Mouse (Mus musculus) central nervous system, embryonic 18 days (tissue): ENCODE data around the gene Ces2b. TPM values are rescaled to one million over a fixed set of nuclear protein-coding genes. Genes with fewer than 3 reads are reported as not detected.

Experiments used
- polyA plus RNA-seq: library from polyadenylated mRNA; depleted of rRNA; stranded (reverse); fragments of >200 nt; gene quantifications from 2 replicates; pipeline ENCODE4 v1.2.3, GENCODE M21; 2012; rRNA removed

Gene Ces2b
- polyA plus RNA-seq, result 0.19 and 0.29 TPM in 2 replicates

GRCm38 (mm10) chr8:104831440-104831839, at the start of gene Ces2b:
Gene Ces2b (plus strand): TSS chr8:104831572.

GRCm38 (mm10) chr8:104846831-104847230, 15.5 kb downstream of the Ces2b start, which contains the start of gene Ces2c:
Gene Ces2c (plus strand): TSS chr8:104847068.

Other genes with a start within 250 kb of the Ces2b start
- gene Pdp2, start 240.1 kb upstream of the Ces2b start, polyA plus RNA-seq, result 7.8 and 8.0 TPM in 2 replicates
- not detected in 2 replicates for gene Cdh16, start 207.2 kb upstream of the Ces2b start, polyA plus RNA-seq
- gene Rrad, start 200.2 kb upstream of the Ces2b start, polyA plus RNA-seq, result 3.3 and 5.1 TPM in 2 replicates
- 78.0 and 96.6 TPM in 2 replicates for gene Ciao2b, start 189.6 kb upstream of the Ces2b start, polyA plus RNA-seq
- gene Ces2a, start 97.6 kb upstream of the Ces2b start, polyA plus RNA-seq, result not detected in 2 replicates
- gene Ces2c, start 15.5 kb downstream of the Ces2b start, polyA plus RNA-seq, result 0.05 TPM in 1 of 2 replicates, not detected in the other
- not detected in 2 replicates for gene Ces2e, start 94.7 kb downstream of the Ces2b start, polyA plus RNA-seq
- gene Ces2f, start 115.8 kb downstream of the Ces2b start, polyA plus RNA-seq, result not detected in 2 replicates
- gene Ces2g, start 130.1 kb downstream of the Ces2b start, polyA plus RNA-seq, result 0.08 and 0.11 TPM in 2 replicates
- not detected in 2 replicates for gene Ces2h, start 169.3 kb downstream of the Ces2b start, polyA plus RNA-seq
- gene Ces3a, start 217.0 kb downstream of the Ces2b start, polyA plus RNA-seq, result not detected in 2 replicates